Mouse (Mus musculus) large intestine, adult 2 months (tissue): ENCODE results near the gene Sbds. TPM values are rescaled to one million over a fixed set of nuclear protein-coding genes. Genes with fewer than 3 reads are reported as not detected.

Experiments used
- DNase-seq: peaks from one replicate; pipeline ENCODE4 v3.0.0-alpha.2; 2012; ENCODE audit warnings: low read depth, low spot score
- WGBS: fragments of 180-500 bp; shearing (Covaris S2); methylation state at CpG from one replicate; pipeline ENCODE4 v1.1.7; 2018; 5-methylcytosine and 5-hydroxymethylcytosine counted together
- polyA plus RNA-seq: library from polyadenylated mRNA; depleted of rRNA; stranded (reverse); fragments of >200 nt; gene quantifications from 2 replicates; pipeline ENCODE4 v1.2.3, GENCODE M21; 2012; rRNA removed

The Sbds gene
- 21.9 and 32.7 TPM in 2 replicates for polyA plus RNA-seq

DNA sequence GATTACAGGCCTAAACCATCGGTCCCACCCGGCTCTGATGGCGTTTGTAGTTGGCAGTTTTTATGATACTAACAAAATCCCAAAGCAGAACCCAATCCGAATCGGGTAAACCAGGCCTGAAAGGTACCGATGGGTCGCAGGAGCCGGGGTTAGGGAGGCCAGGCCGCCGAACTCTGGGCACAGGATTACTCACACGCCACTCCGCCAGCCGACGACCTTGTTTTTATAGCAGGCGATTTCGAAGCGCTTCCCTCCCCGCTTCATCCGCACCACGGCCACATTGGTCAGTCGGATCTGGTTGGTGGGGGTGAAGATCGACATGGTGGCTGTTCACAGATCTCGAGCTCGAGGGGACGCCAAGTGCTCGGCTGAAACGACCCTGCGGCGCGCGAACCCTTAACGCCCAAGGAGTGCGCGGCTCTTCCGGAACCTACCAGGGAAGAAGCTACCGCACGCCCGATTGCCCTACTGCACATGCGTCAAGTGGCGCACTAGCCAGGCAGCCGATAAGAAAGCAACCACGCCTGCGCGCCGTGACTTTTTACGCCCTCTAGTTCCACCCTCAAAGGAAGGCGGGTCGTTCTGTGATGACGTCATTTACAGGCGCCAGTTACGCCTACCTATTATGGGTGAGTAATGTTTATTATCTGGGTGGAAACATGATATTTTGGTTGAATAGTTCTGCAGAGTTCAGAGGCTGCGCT lies at the start of gene Sbds, which contains the start of gene Tyw1:
Gene Sbds (minus strand): TSS at position 514 of the 704 bp plus-strand sequence.
Gene Tyw1 (plus strand): TSS at position 603 of the 704 bp plus-strand sequence.
- DNase-seq = peak; percentile 97
- under 1% methylated on average over 52 of the region's 52 CpGs for WGBS

DNA sequence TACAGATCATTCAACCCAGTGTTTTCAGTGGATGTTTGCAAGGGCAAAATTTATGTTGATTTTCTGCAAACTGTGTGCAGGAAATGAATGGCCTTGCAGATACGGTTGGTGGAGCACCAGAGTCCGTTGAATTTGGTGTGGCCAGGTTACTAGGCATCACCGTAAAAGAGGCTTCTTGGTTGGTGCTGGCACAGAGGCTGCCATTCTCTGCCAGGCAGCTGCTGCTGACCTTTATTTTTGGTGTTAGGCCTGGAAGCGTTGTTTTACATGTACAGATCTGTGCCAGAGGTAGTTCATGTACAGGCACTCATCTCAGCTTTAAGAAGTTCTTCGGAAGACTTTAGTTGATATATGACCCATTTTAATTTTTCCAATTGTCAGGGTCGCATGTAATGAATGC lies 48.3 kb upstream of the Sbds start:
- WGBS = 57% methylated on average over 6 of the region's 6 CpGs

DNA sequence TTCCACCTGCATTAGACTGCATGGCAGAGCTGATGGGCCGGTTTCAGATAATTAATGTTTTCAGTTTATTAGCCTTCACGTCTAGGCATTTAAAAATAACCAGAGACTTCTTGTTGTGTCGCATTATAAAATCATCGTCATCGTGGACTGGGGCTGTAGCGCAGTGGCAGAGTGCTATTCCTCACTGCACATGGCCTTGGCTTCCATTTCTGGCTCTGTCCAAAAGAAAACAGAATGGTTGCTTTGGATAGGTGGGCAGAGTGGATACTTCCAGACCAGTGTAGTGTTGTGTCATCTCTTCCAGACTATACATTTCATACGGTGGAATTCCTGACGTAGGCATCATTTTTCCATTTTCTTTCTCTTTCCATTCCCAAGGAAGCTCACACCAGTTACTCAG lies 44.2 kb upstream of the Sbds start:
- DNase-seq = no peak
- 94% methylated on average over 8 of the region's 8 CpGs for WGBS

More for the DNA sequence above, 48.3 kb upstream of the Sbds start:
- DNase-seq = no peak

DNA sequence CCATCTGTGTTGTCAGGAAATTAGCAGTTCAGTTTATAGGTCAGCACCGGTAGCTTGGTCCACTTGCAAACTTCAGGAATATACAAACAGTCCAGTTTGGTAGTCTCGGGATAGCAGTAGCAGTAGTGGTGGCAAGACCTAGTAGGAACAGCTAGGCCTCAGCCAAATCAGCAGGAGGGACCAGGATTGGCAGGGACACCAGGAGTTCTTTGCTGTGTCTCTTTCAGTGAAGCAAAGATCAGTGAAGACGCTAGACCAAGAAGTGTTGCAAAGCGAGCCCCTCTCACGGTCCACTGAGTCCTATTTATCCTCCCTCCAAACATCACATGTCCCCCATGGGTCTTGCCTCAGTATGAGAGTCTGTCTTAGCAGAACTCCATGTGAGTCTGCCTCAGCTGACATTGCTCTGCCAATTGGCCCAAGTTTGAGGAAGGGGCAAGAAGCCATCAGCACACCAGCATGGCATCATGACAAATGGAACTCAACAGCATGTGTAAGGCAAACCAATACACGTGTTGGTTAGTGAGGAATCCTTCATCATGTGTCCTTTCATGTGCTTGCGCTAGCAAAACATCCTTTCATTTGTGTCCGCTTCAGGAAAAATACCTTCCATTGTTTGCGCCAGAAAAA lies 43.6 kb upstream of the Sbds start:
- WGBS = 94% methylated on average over 9 of the region's 9 CpGs

DNA sequence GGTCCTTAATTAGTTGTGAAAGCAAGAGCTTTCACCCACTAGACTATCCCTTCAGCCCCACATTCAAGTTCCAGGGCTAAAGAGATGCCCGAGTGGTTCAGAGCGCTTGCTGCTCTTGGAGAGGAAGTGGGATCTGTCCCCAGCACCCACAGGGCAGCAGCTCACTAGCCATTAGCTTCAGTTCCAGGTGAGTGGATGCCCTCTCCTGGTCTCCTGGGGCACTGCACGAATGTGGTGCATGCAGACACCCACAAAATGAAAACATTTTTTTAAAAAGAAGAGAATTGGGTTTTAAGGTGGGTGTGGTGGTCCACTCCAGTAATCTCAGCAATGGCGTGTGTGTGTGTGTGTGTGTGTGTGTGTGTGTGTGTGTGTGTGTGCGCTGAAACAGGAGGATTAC lies 40.7 kb upstream of the Sbds start:
- WGBS = 87% methylated on average over 5 of the region's 5 CpGs
- DNase-seq = no peak

More for the DNA sequence above, 43.6 kb upstream of the Sbds start:
- no peak for DNase-seq

DNA sequence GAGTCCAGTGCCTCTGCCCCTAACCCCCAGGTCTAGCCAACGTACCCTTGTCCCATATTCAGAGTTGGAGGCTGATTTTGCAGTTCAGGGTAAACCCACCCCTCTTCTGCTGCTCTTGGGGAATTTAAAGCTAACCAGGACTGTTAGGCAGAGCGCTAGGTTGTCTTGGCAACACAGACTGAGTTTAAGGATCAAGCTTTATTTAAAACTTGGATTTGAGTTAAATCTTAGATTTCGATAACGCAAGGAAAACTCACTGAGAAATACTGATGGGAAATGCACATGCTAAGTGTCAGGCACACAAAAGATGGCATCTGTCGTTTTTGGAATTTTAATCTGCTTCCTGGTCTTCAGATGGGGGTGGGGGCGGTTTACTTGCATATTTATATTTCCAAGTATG lies 39.3 kb upstream of the Sbds start:
- 87% methylated on average over 6 of the region's 6 CpGs for WGBS
- no peak for DNase-seq

DNA sequence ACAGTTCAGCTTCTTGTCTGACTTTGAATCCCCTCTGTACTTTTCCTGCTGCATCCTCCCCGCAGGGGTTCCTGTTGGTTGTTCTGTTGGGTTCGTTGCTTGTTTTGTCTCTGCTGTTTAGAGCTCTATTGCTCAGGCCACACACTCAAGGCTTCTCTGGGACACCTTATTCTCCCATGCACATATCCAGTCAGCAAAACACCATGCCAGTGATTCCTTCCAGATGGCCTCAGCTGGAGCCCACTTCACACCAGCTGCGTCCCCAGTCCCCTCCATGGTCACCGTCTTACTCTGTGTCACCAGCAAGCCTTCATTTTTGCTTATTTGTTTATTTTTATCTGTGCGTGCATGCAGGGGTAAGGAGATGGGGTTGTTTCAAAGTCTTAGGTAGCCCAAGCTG lies 38.6 kb upstream of the Sbds start:
- 82% methylated on average over 5 of the region's 5 CpGs for WGBS
- DNase-seq = no peak

DNA sequence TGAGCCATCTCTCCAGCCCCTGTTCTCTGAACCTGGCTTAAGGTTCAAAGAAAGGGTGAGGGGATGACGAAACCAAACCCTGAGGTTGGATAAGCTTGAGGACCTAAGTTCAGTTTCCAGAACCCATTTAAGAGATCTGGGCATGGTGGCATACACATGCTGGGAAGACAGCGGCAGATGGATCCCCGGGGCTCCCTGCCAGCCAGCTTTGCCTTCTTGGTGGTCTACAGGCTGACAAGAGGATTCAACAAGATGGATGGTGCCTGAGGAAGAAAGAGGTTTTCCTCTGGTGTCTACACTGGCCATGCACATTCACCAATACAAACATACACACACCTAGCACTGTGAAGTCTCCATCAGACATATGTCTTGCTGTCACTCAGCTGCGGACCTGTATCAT lies 37.6 kb upstream of the Sbds start:
- 93% methylated on average over 4 of the region's 4 CpGs for WGBS
- no peak for DNase-seq

DNA sequence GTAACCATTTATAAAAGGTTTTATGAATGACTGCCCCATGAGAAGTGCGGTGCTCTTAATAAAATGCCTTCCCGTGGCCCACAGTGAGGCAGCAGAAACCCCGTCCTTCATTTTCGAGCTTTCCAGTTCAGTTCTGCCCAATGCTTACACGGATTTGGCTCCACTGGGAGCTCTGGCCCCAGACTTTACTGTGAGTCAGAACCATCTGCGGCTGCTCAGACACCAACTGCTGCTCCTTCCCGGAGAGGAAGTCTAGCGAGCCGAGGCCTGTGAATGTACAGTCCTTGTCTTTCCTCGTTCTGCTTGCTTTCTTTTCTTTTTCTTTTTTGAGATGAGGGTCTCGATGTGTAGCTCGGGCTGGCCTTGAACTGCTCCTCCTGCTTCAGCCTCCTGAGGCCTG lies 35.4 kb upstream of the Sbds start:
- DNase-seq = no peak
- WGBS = 94% methylated on average over 12 of the region's 12 CpGs

DNA sequence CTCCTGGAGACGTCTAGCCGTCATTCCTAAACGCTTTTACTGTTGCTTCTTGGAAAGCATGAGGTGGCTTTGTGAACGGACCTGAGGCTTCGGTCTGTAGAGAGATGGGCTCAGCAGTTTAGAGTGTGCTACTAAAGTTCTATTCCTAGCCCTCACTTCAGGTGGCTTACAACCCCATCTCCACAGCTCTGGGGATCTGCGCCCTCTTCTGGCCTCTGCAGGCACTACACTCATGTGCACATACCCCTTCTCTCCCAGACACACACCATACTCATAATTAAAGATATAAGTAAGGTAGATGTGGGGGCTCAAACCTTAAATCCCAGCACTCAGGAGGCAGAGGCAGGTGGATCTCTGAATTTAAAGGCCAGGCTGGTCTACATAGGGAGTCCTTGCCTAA lies 34.9 kb upstream of the Sbds start:
- WGBS = 97% methylated on average over 6 of the region's 6 CpGs
- no peak for DNase-seq

DNA sequence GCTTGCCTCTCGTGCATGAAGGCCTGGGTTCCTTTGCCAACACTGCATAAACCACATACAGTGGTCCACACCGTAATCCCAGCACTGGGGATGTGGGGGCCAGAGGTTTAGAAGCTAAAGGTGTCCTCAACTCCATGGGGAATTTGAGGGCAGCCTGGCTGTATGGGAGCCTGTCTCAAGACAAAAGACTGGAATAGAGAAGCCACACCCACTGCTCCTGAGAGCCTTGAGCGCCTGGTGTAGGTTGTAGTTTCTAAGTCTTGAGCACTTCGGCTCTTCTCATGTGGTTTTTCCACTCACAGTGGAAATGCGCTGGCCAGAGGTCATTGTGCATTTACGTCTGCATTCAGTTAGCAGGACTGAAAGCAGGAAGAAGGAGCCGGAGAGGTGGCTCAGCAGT lies 32.8 kb upstream of the Sbds start:
- DNase-seq = no peak
- 96% methylated on average over 7 of the region's 7 CpGs for WGBS

DNA sequence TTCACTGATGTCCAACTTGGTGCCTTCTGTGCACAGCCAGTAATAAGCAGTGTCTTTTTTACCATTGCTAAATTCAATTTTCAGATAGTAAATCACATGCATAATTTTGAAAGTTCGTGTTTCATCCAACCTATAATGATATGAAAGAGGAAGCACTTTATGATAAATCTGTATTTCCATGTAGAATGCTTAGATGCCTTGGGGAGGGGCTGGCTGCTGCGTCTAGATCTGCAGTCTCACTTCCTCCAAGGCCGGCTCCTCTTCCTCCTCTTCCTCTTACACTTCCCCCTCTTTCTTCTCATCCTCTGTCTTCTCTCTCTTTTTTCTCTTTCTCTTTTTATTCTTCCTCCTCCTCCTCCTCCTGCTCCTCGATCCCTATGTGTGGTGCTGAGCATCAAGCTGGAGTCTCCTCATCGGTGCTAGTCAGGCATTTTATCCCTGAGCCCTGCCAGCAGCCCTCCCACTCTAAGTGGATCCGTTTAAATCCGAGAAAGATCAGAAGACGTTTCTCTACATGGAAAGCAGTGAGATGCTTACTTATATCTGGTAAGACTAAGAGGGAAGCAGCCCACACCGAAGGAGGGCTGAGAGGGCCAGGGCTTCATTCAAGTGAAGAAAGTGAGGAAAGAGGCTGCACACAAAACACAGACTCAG lies 27.9 kb upstream of the Sbds start:
- no peak for DNase-seq
- 97% methylated on average over 9 of the region's 9 CpGs for WGBS

DNA sequence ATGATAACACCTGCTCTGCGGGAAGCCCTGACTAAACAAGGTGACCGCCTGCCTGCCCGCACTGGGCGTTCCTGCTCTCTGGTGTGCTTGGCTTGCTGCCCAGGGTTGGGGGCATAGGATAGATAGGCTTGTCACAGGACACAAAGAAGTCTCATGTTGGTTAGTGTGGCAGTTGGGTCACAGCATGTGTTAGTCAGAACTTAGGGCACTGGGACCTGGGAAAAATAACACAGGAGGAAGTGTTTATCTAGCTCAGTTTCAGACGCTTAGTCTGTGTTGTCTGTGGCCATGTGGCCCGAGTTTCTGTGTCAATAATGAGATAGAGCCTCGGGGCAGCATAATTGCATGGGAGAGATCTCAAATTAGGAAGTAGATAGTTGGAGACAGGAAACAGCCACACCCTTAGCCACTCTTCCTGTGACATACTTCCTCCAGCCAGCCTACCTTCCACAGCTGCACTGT lies 22.7 kb upstream of the Sbds start:
- no peak for DNase-seq
- 71% methylated on average over 7 of the region's 7 CpGs for WGBS

DNA sequence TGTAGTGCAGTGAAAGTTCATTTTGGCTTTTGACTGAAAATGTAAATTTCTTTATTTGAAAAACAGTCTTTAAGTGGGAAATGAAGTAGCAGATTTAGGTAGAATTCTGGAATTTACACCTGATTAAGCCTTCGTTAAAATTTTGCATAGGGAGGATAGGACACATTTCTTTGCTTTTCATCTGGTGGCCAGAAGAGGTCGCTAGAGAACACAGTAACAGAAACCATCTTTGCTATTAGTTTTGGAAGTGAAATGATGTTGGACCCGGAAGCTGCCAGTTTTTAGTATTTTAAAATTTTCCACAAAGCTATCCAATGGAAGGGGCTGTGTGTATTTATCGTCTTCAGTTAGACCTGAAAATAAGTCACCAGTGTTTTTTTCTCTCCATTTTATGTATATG lies 20.2 kb upstream of the Sbds start:
- peak; percentile 8 for DNase-seq
- 41% methylated on average over 4 of the region's 4 CpGs for WGBS

DNA sequence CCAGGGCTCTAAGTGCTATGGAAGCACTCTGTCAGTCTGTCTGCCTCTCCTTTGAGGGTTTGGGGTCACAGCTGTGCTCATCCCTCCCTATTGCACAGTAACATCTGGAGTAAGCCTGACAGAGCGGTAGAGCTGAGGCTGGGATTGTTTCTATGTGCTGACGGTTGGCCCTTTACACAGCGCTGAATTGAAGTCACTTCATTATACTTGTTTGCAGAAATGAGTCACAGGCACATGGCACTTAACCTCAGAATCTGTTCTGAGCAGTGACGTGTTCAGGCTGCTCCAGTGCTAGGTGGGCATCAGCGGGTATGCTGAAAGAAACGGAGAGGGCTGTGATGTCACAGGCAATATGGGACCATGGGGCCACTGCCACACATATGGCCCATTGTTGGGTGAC lies 17.7 kb upstream of the Sbds start:
- DNase-seq = no peak
- WGBS = 89% methylated on average over 6 of the region's 6 CpGs

DNA sequence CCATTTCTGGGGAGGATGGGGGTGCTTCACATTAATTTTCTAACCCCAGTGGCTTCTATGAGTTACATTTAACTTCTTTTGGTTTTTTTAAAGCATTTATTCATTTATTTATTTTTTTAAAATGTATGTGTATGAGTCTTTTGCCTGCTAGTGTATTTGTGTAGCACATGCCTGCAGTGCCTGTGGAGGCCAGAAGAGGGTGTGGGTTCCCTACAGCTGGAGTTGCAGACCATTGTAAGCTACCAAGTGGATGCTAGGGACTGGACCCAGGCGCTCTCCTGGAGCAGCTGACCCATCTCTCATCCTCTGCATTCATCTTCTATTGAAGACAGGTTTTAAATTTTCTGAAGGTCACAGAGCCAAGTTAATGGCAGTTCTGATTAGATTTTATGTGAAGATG lies 17.0 kb upstream of the Sbds start:
- whole genome bisulfite sequencing = 100% methylated on average over 1 of the region's 1 CpGs
- DNase-seq = no peak

DNA sequence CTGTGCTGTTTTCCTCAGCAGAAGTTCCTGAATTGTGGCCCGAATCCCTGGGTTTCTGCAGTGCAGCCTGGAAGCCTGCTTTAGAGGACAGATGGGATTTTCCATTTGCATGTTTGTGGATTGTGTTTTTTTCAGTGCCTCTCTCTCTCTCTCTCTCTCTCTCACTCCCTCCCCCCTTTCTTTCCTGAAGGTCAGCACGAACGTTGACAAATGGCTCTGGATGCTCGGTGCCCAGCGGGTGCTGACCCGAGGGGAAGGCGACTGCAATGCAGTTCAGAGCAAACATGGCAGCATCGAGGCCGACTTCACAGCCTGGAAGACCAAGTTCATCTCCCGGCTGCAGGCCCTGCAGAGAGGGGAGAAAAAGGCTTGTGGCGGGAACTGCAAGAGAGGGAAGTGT lies 13.6 kb upstream of the Sbds start:
- DNase-seq = no peak
- 78% methylated on average over 11 of the region's 11 CpGs for WGBS

DNA sequence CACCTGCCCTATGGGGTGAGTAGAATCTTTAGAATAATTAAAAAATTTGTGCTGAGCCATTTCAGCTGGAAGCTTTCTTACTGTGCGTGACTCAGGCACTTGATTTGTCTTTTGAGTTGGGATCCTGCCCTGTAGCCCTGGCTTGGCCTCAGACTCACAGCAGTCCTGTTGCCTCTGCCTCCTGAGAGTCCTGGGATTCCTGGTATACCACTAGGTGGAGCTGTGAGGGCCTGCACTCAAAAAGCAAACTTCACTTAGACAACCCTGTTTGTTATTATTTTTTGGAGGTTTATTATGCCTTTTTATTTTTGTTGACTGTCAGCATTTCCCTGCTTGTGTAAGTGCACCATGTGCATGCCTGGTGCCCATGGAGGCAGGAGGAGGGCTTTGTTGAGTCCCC lies 12.0 kb upstream of the Sbds start:
- 76% methylated on average over 1 of the region's 1 CpGs for WGBS
- no peak for DNase-seq

DNA sequence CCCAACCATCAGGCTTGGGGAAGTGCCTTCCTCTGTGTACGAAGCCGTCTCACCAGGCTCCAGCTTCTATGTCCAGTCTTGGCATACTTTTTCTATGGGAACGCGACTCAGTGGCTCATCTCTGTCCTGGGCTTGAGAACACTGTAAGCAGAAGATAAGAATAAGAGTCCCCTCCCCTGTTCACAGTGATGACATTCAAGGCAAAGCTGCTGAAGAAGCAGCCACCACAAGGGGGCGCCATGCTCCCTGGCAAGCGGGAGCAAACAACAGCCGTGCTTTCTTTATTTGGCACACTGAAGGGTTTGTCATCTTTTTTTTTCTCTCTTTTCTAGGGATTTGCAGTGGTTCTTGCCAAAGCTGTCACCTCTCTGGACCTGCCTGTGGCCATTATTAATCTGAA lies 11.3 kb upstream of the Sbds start:
- no peak for DNase-seq
- 89% methylated on average over 7 of the region's 7 CpGs for WGBS

DNA sequence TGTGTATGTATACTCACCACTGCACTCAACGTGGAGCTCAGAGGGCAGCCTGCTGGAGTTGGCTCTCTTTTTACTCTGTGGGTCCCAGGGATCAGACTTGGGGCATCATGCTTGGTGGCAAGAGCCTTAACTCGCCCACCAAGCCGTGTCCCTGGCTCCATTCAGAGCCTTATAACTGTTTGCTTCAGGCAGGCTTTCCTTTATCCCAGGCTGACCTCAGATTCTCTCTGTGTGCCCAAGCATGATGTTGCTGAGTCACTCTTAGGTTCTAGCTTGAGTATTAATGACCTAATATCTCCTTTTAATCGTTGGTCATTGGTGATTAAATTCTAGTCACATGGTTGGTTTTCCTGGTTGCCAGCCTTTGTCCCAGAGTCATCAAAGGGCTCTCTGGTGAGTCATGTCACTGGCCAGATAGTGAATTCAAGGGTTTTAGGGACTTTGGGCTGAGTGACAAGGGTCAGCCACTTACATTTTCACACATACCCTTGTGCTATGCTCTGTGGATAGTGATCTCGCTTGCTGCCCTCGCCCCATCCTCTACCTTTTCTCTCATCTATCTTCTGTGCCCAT lies 9.2 kb upstream of the Sbds start:
- no peak for DNase-seq
- WGBS = 88% methylated on average over 6 of the region's 6 CpGs

DNA sequence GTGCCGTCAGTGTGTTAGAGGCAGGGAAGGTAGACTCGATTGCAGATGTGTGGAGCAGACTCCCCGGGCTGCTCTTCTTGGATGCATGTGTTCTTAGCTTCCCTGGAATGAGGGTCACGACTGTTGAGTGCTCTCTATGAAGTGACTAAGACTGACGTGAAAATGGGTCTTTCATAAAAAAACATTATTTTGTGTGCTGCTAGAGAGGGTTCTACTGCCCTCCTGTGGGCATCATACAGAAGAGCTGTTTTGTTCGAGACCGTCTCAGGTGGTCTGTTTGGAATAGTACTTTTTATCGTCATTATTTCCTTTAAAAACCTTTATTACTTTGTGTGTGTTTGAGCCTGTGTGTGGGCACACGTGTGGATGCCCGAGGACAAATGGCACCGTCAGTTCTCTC lies 8.1 kb upstream of the Sbds start:
- WGBS = 75% methylated on average over 11 of the region's 11 CpGs

More for the DNA sequence above, 8.1 kb upstream of the Sbds start:
- DNase-seq = no peak
